Mouse (Mus musculus) frontal cortex, adult (tissue): ENCODE measurements around the gene R3hdml.

ENCODE experiments used
- ATAC-seq: cut with Nextera tagmentation; 2 replicates; pipeline ENCODE4 v1.9.2; 2017; ENCODE audit warnings: mild to moderate bottlenecking, moderate library complexity, mixed read lengths; ENCODE audit not compliant: low TSS enrichment

R3hdml gene

DNA sequence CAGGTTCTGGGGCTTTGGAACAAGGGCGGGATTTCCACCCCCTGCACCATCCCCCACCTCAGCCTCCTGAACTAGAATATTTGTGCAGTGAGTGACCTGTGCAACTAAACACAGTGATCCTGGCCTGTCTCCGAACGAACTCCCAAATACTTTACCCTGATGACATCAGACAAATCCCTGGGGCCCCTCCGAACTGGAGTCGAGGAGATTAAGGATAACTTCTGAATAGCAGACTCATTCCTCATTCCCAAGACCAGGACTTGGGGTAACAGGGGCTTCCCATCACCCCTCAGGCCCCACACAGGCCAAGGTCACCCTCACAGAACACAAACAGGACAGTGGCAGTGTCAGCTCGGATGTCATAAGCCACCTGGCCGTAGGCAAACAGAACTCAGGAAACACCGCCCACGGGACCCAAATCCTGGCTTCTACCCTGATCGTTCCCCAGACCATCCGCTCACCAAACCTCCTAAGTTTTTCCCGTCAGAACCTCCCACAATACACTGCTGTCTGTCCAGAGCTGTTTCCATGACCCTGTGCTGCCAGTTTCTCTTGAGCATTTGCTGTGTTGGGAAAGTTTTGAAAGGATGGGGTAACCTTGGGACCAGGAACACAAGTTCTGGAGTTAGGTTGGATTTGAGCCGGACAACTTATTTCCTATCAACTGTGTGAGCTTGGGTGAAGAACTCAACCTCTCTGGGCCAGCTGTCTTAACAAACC, 47.4 kb downstream of the R3hdml start:
- no peak for ATAC-seq

DNA sequence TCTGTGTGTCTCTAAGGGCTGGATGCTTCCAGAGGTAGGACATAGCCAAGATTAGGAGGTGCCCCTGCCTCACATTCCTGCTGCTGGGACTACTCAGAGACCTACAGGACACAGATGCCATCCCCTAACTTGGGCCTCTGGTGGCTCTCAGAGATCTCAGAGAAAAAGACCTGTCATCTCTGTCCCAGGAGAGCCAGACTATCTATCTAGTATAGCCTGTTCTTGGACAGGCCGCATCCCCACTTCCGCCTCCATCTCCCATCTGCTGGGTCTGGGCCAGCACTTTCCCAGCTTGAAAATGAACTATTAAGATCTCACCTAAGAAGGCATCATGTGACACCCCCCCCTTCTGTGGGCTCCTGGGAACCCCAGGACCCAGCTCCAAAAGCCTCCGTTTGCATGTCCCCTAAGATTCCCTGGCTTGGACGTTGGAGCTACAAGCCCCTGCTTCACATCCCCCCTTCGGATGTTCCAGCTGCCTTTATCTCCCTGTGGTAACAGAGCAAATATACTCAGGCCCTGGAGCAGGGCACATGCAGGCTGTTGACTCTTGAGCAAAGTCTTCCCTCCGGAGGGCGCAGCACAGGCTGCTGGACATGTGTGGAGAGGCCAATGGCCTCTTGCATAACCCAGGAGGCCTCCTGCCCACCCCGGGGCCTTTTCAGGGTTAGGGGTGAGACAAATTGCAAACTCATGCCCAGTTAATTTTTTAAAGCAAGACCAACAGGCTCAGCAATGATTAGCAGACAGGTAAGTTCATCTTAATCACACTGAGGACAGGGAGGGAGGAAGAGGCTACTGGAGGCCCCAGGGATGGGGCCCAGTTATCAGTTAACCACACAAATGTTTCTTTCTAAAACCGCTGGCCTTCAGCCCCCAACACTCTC, 48.4 kb downstream of the R3hdml start:
- ATAC-seq = no peak

DNA sequence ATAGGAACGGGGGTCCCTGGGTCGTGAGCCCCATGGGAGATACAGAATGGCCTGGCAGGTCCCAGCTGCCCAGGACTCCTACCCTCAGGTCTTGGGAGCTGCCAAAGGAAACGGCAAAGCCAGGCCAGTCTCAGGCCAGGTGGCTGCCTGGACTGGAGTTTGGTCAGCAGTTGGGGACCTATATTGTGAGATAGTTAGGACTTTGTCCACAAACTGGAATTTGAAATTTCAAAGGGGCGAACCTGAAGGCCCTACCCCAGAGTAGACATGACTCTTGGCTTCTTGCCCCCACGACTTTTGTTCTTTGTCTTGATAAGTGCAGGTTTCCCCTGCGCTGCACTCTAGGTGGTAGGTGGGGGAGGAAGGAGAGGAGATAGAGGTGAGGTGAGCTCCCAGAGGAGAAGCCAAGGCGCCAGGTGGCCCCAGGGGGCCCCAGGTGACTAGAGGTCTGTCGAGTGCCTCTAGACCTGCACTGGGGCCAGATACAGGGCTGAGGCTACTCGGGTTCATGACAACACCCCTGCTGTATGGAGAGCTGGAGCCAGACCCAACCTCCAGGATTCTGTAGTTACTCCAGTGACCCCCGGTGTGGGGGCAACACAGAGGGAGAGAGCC, 49.6 kb downstream of the R3hdml start:
- no peak for ATAC-seq

- no peak for ATAC-seq
These were observed 50.6 kb downstream of the R3hdml start for GRCm38 (mm10) chr2:163542674-163543073.

- ATAC-seq = no peak
These were observed 54.7 kb downstream of the R3hdml start for GRCm38 (mm10) chr2:163546623-163547318.

DNA sequence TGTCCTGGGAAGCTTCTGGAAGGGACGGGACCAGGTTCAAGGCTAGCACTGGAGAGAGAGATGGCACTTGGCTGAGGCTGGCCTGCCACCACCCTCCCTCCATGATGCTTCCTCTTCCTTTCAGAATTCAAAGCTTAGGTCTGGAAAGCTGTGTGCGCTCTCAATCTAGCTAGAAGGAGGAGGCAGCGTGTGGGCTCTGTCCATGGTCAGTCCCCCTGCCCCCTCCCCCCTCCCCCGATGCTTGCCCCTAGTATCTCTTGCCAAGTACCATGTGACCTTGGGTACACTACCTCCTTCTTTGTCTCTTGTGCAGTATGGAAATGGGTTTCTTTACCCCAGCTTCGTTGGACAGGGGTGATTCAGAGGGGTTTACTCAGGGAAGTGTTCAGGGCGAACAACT, 56.7 kb downstream of the R3hdml start:
- no peak for ATAC-seq

GRCm38 (mm10) chr2:163549786-163550185, 57.7 kb downstream of the R3hdml start:
- no peak for ATAC-seq
